Mouse (Mus musculus): ENCODE data around the gene Serpina1b. TPM values are rescaled to one million over a fixed set of nuclear protein-coding genes. Genes with fewer than 3 reads are reported as not detected.
"Not testable (repeated sequence)": the region's sequence is repeated elsewhere in the genome, so short reads cannot be mapped to it uniquely, and the experiment has no call there.

The Serpina1b gene
- total RNA-seq, 2 experiments from 2014 or later: 0.94 to 2.0 TPM

DNA sequence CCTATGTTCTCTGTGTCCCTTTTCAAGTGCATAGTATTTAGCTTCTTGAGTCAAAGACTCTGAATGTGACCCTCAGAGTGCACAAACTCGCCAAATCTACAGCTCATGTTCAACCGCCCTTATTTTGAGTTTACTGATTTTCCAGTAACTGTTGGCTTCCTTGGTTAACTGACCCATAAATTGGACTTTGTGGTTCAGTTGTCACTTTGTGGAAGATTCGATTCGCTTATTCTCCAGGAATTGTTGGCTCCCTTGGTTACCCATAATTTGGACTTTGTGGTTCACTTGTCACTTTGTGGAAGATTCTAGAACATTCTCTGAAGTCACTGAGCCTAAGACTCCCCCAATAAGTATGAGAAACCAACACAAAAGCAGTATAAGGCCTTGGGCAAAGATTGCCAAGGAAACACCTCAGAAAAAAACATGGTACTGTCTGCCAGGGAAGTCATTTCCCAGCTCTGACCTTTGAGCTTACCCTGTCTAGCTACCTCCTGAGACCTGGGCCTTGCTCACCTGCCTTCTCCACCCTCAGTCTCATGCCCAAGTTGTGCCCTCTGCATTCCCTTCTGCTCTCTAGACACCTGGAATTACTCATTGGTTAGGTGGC lies 129.9 kb downstream of the Serpina1b start:
- DNase-seq: no peak

GRCm38 (mm10) chr12:103695429-103695828 lies 134.7 kb downstream of the Serpina1b start, which contains the start of gene Serpina1f:
TSS of gene Serpina1f (minus strand) at chr12:103695529.
- DNase-seq: no peak

DNA sequence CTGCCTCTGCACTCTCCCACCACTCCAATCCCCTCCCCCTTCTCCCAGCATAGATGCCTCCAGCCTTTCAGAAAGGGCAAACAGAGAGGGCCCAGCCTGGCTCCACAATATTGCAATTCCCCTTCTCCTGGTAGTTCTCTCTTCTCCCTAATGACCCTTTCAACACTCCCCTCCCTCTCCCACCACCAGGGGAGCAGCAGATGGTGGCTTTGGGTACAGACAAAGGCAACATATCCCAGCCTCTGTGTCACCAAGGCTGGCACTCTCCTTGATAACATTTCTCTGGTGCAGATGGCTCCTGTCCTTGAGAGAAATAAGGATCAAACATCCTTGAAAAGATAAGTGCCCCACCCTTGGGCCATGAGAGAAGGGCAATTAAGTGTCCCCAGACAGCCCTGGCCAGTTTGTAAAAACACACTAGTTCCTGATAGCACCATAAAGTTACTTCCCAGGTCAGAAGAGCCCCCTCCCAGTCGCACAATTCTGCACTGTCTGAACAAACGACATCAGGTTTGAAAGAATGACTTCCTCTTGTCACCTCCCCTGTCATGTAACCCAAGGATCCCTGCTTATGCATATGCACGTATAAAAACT lies 141.9 kb downstream of the Serpina1b start:
- DNase-seq: no peak

GRCm38 (mm10) chr12:103687021-103687420 lies 143.2 kb downstream of the Serpina1b start:
- DNase-seq: no peak

DNA sequence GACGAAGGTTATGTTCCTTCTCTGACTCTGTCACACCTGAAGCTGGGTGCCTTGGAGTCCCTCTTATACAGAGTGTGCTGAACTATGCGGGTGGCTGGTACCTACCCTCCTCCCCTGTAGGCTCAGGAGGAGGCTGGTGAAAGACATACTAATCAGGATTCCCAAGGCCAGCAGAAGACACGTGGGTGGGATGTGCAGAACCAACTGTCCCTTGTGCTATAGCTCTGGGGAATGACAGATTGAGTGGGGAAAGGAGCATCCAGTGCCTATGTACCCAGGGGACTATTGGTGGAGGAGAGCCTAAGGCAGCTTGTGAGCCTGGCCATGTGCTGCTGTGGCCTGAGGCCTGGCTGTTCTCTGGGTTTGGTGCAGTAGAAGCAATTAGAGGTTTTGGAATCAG lies 144.1 kb downstream of the Serpina1b start:
- DNase-seq: no peak

DNA sequence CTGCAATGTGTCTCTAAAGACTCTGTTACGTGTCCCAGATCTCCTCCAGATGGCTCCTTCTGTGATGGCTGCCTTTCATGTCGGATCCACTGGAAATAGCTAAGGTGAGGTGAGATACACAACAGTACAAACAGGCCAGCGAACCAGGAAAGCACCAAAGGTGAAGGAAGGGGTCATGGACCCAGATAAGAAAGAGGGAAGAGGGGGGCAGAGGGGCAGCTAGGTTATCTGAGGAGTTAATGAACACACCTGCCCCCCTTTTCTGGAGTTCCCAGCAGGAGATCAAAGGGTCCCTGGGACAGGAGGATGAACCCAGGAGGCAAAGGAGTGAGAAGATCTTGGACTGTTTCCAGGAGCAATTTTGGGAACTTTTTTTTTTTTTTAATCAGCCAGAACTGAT lies 144.8 kb downstream of the Serpina1b start:
- DNase-seq: no peak

DNA sequence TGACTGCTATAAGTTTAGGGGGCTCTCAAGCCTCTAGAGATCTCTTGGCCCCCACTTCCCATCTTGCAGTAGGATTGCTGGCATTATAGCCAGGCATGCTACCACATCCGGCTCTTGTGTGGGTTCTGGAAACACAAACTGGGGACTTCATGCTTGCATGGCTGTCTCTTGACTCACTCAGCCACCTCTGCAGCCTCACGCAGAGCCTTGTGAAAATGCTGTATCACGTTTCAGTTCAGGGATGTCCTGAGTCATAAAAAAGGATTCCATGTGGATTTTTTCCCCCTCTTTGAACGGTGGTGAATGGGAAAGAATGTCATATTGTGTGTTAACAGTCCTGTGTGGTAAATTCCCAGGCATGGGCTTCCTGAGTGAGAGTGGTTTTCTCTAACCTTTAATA lies 146.4 kb downstream of the Serpina1b start:
- DNase-seq: no peak

- no peak for DNase-seq
Observed at GRCm38 (mm10) chr12:103681739-103682138, 148.4 kb downstream of the Serpina1b start.

- no peak for DNase-seq
Observed at GRCm38 (mm10) chr12:103681169-103681568, 149.0 kb downstream of the Serpina1b start.

DNA sequence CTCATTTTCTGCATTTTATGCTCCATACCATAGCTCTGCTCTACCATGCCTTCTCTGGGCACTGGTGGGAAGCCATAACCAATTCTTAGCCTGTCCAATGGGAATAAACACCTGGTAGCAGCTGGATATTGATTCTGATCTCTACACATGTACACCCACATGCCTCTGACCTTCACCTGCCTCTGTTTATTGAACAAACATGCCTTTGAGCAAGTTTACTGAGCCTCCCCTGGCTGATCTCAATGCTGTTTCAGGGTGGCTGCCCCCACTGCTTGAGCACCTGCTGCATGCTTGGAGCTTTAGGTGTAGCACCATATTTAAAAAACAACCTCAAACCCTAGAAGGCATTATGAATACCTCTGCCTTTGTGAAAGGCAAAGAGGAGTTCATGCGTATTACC lies 150.3 kb downstream of the Serpina1b start:
- DNase-seq: not testable (repeated sequence)

Other genes with a start within 250 kb of the Serpina1b start
- gene Serpina10, start 198.9 kb downstream of the Serpina1b start, total RNA-seq (2021): under 1 TPM in 1 of 2 experiments, not detected in 1; 0.26 TPM
- not detected for gene Serpina6, start 173.2 kb downstream of the Serpina1b start, total RNA-seq (2021)
- not detected for gene Serpina16, start 154.2 kb downstream of the Serpina1b start, total RNA-seq (2021)
- gene Serpina1f, start 134.8 kb downstream of the Serpina1b start, total RNA-seq (2021): not detected
- under 1 TPM; 0.30 to 0.75 TPM for gene Serpina1d, start 56.8 kb downstream of the Serpina1b start, total RNA-seq (2021)
- not detected for gene Serpina1a, start 33.2 kb upstream of the Serpina1b start, total RNA-seq (2021)
- gene Serpina1c, start 74.5 kb upstream of the Serpina1b start, total RNA-seq (2021): not detected
- gene Serpina1e, start 128.6 kb upstream of the Serpina1b start, total RNA-seq (2021): 1 to 10 TPM in 1 of 2 experiments, under 1 TPM in 1; 0.30 to 1.4 TPM
- gene Serpina11, start 159.6 kb upstream of the Serpina1b start, total RNA-seq (2021): not detected
- under 1 TPM in 1 of 2 experiments, not detected in 1; 0.10 TPM for gene Serpina9, start 183.4 kb upstream of the Serpina1b start, total RNA-seq (2021)
- gene Serpina12, start 214.1 kb upstream of the Serpina1b start, total RNA-seq (2021): under 1 TPM in 1 of 2 experiments, not detected in 1; 0.10 TPM

Data from heart, adult 18-20 months (tissue).